Mouse (Mus musculus) CH12.LX (cell line): Measurements from ENCODE around the gene Pfpl. TPM values are rescaled to one million over a fixed set of nuclear protein-coding genes. Genes with fewer than 3 reads are reported as not detected.
A peak's percentile ranks its signal among the peaks of the same experiment; 100 is the strongest.

Experiments used
- DNase-seq: peaks from one replicate; pipeline ENCODE4 v3.0.0-alpha.2; 2013; ENCODE audit errors: extremely low read depth
- H3K27ac ChIP-seq: 2 replicates; pipeline ENCODE4 v1.5.1; 2012; ENCODE audit warnings: low read depth, mild to moderate bottlenecking, control low read depth, moderate library complexity; ENCODE audit not compliant: insufficient read depth
- H3K27me3 ChIP-seq: replicated peaks from 2 replicates; pipeline ENCODE3; 2012; ENCODE audit warnings: inconsistent platforms
- H3K36me3 ChIP-seq, 2 experiments: replicated peaks in 1 of 2; 2 replicates each; pipeline versions ENCODE3 to v1.6.1; 2012; ENCODE audit warnings: inconsistent platforms in 1 of 2, low read length in 1 of 2, mild to moderate bottlenecking in 1 of 2, mixed read lengths in 1 of 2, moderate library complexity in 1 of 2; ENCODE audit not compliant: control insufficient read depth in 1 of 2, insufficient read depth in 1 of 2
- H3K4me1 ChIP-seq, 2 experiments: 2 replicates each; pipeline ENCODE4 v1.6.1; 2012; ENCODE audit warnings: inconsistent platforms in 1 of 2, moderate library complexity in 1 of 2; ENCODE audit not compliant: insufficient read depth in 2 of 2, control insufficient read depth in 1 of 2
- H3K4me2 ChIP-seq: 2 replicates; pipeline ENCODE4 v1.6.1; 2012; ENCODE audit warnings: low read depth, mild to moderate bottlenecking, control low read depth; ENCODE audit not compliant: poor library complexity, insufficient read depth, severe bottlenecking
- H3K4me3 ChIP-seq, 3 experiments: fragments of 150-350 bp in 1 of 3; sonication (generic) in 1 of 3; replicated peaks in 1 of 3; 2 replicates each; pipeline versions ENCODE3 to v1.5.1; 2011 to 2012; ENCODE audit warnings: low read depth in 2 of 3, low read length in 2 of 3, mild to moderate bottlenecking in 2 of 3, moderate library complexity in 2 of 3, control low read depth in 1 of 3, improper control_type of control experiment in 1 of 3, inconsistent platforms in 1 of 3, mixed read lengths in 1 of 3; ENCODE audit not compliant: poor library complexity in 1 of 3
- H3K79me2 ChIP-seq: replicated peaks from 2 replicates; pipeline ENCODE4 v1.6.1; 2012; ENCODE audit warnings: mild to moderate bottlenecking, moderate library complexity; ENCODE audit not compliant: control insufficient read depth, poor library complexity, insufficient read depth, severe bottlenecking; ENCODE audit errors: extremely low read depth
- H3K9ac ChIP-seq: 2 replicates; pipeline ENCODE4 v1.6.1; 2012; ENCODE audit warnings: low read depth, mild to moderate bottlenecking, control low read depth, moderate library complexity; ENCODE audit not compliant: insufficient read depth
- H3K9me3 ChIP-seq: replicated peaks from 2 replicates; pipeline ENCODE3; 2012; ENCODE audit warnings: low read length, inconsistent platforms, mixed read lengths
- BHLHE40 ChIP-seq: IDR thresholded peaks from 2 replicates; pipeline ENCODE4 v1.6.1; 2011; ENCODE audit warnings: mild to moderate bottlenecking, low read depth, low read length, improper control_type of control experiment
- CTCF ChIP-seq, 2 experiments: IDR thresholded peaks in 1 of 2; conservative IDR thresholded peaks in 1 of 2; 2 replicates each; pipeline ENCODE4 v1.5.1; 2011 to 2012; ENCODE audit warnings: low read depth in 2 of 2, low read length in 2 of 2, improper control_type of control experiment in 1 of 2, inconsistent platforms in 1 of 2, mild to moderate bottlenecking in 1 of 2, moderate library complexity in 1 of 2
- ELF1 ChIP-seq: IDR thresholded peaks from 2 replicates; pipeline ENCODE4 v1.6.1; 2014; ENCODE audit warnings: low read depth, mild to moderate bottlenecking, inconsistent platforms, low read length, improper control_type of control experiment
- EP300 ChIP-seq: IDR thresholded peaks from 2 replicates; pipeline ENCODE4 v1.6.1; 2011; ENCODE audit warnings: low read length, improper control_type of control experiment
- GABPA ChIP-seq: IDR thresholded peaks from 2 replicates; pipeline ENCODE4 v1.6.1; 2012; ENCODE audit warnings: low read depth, low read length, improper control_type of control experiment, inconsistent platforms; ENCODE audit not compliant: insufficient replicate concordance
- HCFC1 ChIP-seq: IDR thresholded peaks from 2 replicates; pipeline ENCODE4 v1.6.1; 2012; ENCODE audit warnings: low read depth, mild to moderate bottlenecking, inconsistent platforms, low read length, improper control_type of control experiment
- IRF4 ChIP-seq: IDR thresholded peaks from 2 replicates; pipeline ENCODE4 v1.6.1; 2014; ENCODE audit warnings: low read depth, mild to moderate bottlenecking, inconsistent platforms, low read length, improper control_type of control experiment
- JUN ChIP-seq: IDR thresholded peaks from 2 replicates; pipeline ENCODE4 v1.6.1; 2011; ENCODE audit warnings: low read depth, mild to moderate bottlenecking, low read length, improper control_type of control experiment, moderate library complexity; ENCODE audit not compliant: insufficient read depth
- JUND ChIP-seq: conservative IDR thresholded peaks from 2 replicates; pipeline ENCODE4 v1.6.1; 2011; ENCODE audit warnings: low read depth, low read length, improper control_type of control experiment
- MAFK ChIP-seq: IDR thresholded peaks from 2 replicates; pipeline ENCODE4 v1.6.1; 2011; ENCODE audit warnings: low read length, improper control_type of control experiment; ENCODE audit not compliant: insufficient replicate concordance
- MAX ChIP-seq: IDR thresholded peaks from 2 replicates; pipeline ENCODE4 v1.6.1; 2011; ENCODE audit warnings: low read length, improper control_type of control experiment
- MAZ ChIP-seq: IDR thresholded peaks from 2 replicates; pipeline ENCODE4 v1.6.1; 2012; ENCODE audit warnings: low read depth, mild to moderate bottlenecking, inconsistent platforms, low read length, improper control_type of control experiment, moderate library complexity
- MEF2A ChIP-seq: IDR thresholded peaks from 2 replicates; pipeline ENCODE4 v1.6.1; 2014; ENCODE audit warnings: low read depth, mild to moderate bottlenecking, inconsistent platforms, low read length, improper control_type of control experiment, borderline replicate concordance
- MYC ChIP-seq: IDR thresholded peaks from 2 replicates; pipeline ENCODE4 v1.6.1; 2011; ENCODE audit warnings: low read depth, mild to moderate bottlenecking, improper control_type of control experiment, low read length
- NELFE ChIP-seq: IDR thresholded peaks from 2 replicates; pipeline ENCODE4 v1.6.1; 2011; ENCODE audit warnings: low read depth, low read length, improper control_type of control experiment
- NRF1 ChIP-seq: IDR thresholded peaks from 2 replicates; pipeline ENCODE4 v1.6.1; 2014; ENCODE audit warnings: low read depth, mild to moderate bottlenecking, inconsistent platforms, low read length, improper control_type of control experiment, moderate library complexity
- POLR2AphosphoS2 ChIP-seq: IDR thresholded peaks from 2 replicates; pipeline ENCODE4 v1.6.1; 2011; ENCODE audit warnings: low read depth, low read length, improper control_type of control experiment
- RAD21 ChIP-seq: IDR thresholded peaks from 2 replicates; pipeline ENCODE4 v1.6.1; 2011; ENCODE audit warnings: low read depth, mild to moderate bottlenecking, low read length, improper control_type of control experiment, moderate library complexity
- RCOR1 ChIP-seq: conservative IDR thresholded peaks from 2 replicates; pipeline ENCODE4 v1.6.1; 2012; ENCODE audit warnings: low read depth, mild to moderate bottlenecking, inconsistent platforms, low read length, improper control_type of control experiment
- SIN3A ChIP-seq: IDR thresholded peaks from 2 replicates; pipeline ENCODE4 v1.6.1; 2012; ENCODE audit warnings: low read length, improper control_type of control experiment, inconsistent platforms
- SMC3 ChIP-seq: IDR thresholded peaks from 2 replicates; pipeline ENCODE4 v1.6.1; 2011; ENCODE audit warnings: low read depth, low read length, improper control_type of control experiment
- TCF12 ChIP-seq: IDR thresholded peaks from 2 replicates; pipeline ENCODE4 v1.6.1; 2014; ENCODE audit warnings: low read depth, mild to moderate bottlenecking, inconsistent platforms, low read length, improper control_type of control experiment
- UBTF ChIP-seq: IDR thresholded peaks from 2 replicates; pipeline ENCODE4 v1.6.1; 2012; ENCODE audit warnings: low read depth, mild to moderate bottlenecking, inconsistent platforms, low read length, improper control_type of control experiment, moderate library complexity
- USF1 ChIP-seq: IDR thresholded peaks from 2 replicates; pipeline ENCODE4 v1.6.1; 2014; ENCODE audit warnings: low read depth, mild to moderate bottlenecking, inconsistent platforms, low read length, improper control_type of control experiment
- ZC3H11A ChIP-seq: IDR thresholded peaks from 2 replicates; pipeline ENCODE4 v1.6.1; 2012; ENCODE audit warnings: low read depth, mild to moderate bottlenecking, inconsistent platforms, low read length, improper control_type of control experiment
- ZMIZ1 ChIP-seq: IDR thresholded peaks from 2 replicates; pipeline ENCODE4 v1.6.1; 2012; ENCODE audit warnings: low read depth, mild to moderate bottlenecking, inconsistent platforms, low read length, improper control_type of control experiment
- dilution Hi-C: fragments of 300-500 bp; cut with MboI; formaldehyde crosslinking; loops from 2 replicates; pipeline ENCODE4 v1.14.3; 2020; ENCODE audit warnings: low sequenced_read_pairs; ENCODE audit not compliant: extremely low pct_unique_long_range_greater_than_20kb, extremely low pct_ligation_motif_present
- in situ Hi-C: fragments of 300-500 bp; cut with MboI; formaldehyde crosslinking; loops from 3 replicates; pipeline ENCODE4 v1.14.3; 2019; ENCODE audit warnings: low sequenced_read_pairs, low pct_ligation_motif_present, low pct_unique_long_range_greater_than_20kb, mixed read lengths
- polyA plus RNA-seq: library from polyadenylated mRNA; unstranded; fragments of >175 nt; gene quantifications from 2 replicates; pipeline ENCODE4 v1.2.1, GENCODE M21; 2012; ENCODE audit warnings: low read depth; ENCODE audit not compliant: insufficient read length
- total RNA-seq, 2 experiments: library from RNA; depleted of rRNA; stranded (reverse); fragments of 300-350 nt in 1 of 2; fragments of >200 nt in 1 of 2; gene quantifications; 2 replicates each; pipeline ENCODE4 v1.2.3; 2012 to 2014

Pfpl gene
- total and polyA plus RNA-seq, 3 experiments, result not detected

DNA sequence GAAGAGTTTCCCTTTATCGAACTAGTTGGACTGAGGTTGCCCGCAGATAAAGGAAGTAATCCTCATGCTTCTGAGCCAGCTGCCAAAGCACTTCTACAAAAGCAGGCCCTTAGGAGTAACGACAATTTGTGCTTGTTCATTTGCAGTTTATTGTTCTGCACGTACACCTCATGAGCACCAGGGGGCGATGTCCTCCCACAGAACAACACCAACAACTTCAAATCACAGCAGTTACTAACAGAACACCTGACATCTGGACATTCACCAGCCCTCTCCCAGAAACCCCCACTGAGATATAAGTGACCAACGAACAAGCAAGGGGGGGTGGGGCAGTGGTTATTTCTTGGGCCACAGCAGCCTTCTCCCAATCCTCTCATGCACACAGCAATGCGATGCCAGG is 38.5 kb downstream of the Pfpl start (continued):
- no peak for TF ChIP-seq UBTF
- no peak for TF ChIP-seq MAZ
- TF ChIP-seq MYC, result 0 out of 2 replicates have a peak, but pooled peaks have one; percentile 30
- TF ChIP-seq POLR2AphosphoS2, result peak; percentile 75; the same call in 1 of the 2 replicates
- peak; percentile 51 for TF ChIP-seq BHLHE40
- no peak for TF ChIP-seq USF1
- peak; percentile 80 to 92 for TF ChIP-seq CTCF (conservative IDR thresholded peaks at IDR 0.05 in 1 of 2, IDR thresholded peaks at IDR 0.05 in 1 of 2; ENCODE audit: low read depth in 2 of 2, low read length in 2 of 2)
- no peak for TF ChIP-seq NELFE
- TF ChIP-seq JUN, result 0 out of 2 replicates have a peak, but pooled peaks have one; percentile 2

DNA sequence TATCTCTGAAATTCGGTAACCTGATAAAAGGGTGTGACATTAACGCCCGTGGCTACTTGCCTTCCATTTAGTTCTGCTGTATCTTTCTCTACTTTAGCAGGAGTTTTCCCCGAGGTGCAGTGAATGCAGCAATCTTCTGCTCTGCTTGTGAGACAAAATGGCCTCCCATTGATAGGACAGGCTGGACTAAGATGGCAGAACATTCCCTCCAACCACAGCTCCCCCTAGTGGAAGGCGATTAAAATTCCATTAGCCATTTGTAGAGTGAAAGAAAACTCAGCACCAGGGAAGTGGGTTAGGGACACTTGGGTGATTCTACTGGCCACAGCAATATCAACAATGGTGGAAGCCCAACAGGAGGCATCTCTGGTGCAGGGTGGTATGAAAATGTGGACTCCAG is 39.7 kb downstream of the Pfpl start:
- in situ Hi-C loops, result no loop called here
- TF ChIP-seq SMC3, result peak; percentile 62
- TF ChIP-seq USF1, result no peak
- TF ChIP-seq BHLHE40, result 0 out of 2 replicates have a peak, but pooled peaks have one; percentile 29
- 0 out of 2 replicates have a peak, but pooled peaks have one; percentile 10 for TF ChIP-seq NELFE
- 0 out of 2 replicates have a peak, but pooled peaks have one; percentile 24 for TF ChIP-seq MAFK
- peak; percentile 31 for TF ChIP-seq RAD21
- 0 out of 2 replicates have a peak, but pooled peaks have one; percentile 22 for TF ChIP-seq MEF2A
- 0 out of 2 replicates have a peak, but pooled peaks have one; percentile 45 for TF ChIP-seq ZMIZ1
- peak; percentile 76 to 77 for TF ChIP-seq CTCF (conservative IDR thresholded peaks at IDR 0.05 in 1 of 2, IDR thresholded peaks at IDR 0.05 in 1 of 2; ENCODE audit: low read depth in 2 of 2, low read length in 2 of 2)
- TF ChIP-seq IRF4, result peak; percentile 33; the same call in 1 of the 2 replicates
- TF ChIP-seq JUND, result peak; percentile 18; the same call in 1 of the 2 replicates
- peak; percentile 39; the same call in 1 of the 2 replicates for TF ChIP-seq TCF12
- TF ChIP-seq ELF1, result 0 out of 2 replicates have a peak, but pooled peaks have one; percentile 13
- no peak for TF ChIP-seq UBTF
- no peak for TF ChIP-seq GABPA
- no peak for TF ChIP-seq MAX
- peak; percentile 51 for TF ChIP-seq HCFC1
- peak; percentile 90 for TF ChIP-seq ZC3H11A
- TF ChIP-seq SIN3A, result no peak
- peak; percentile 72 for TF ChIP-seq NRF1
- peak; percentile 45; the same call in 1 of the 2 replicates for TF ChIP-seq EP300
- TF ChIP-seq RCOR1, result peak; percentile 83; the same call in 1 of the 2 replicates
- DNase-seq, result peak; percentile 86
- Histone ChIP-seq H3K4me3 (no peak overlapping the region), H3K9ac (no peak overlapping the region), H3K4me1 (peaks cover 16 to 60% of the 10 kb centered on the region in 2 experiments), H3K4me2 (peak overlapping the region; percentile 87; the same call in 1 of the 2 replicates), H3K27me3 (no peaks in the 10 kb centered on the region), H3K36me3 (peaks cover 20 to 70% of the 10 kb centered on the region in 2 experiments), H3K9me3 (no peaks in the 10 kb centered on the region), H3K27ac (peak overlapping the region; percentile 87), H3K79me2 (peaks cover 34% of the 10 kb centered on the region)
- dilution Hi-C loops, result no loop called here
